Mouse (Mus musculus) hindbrain, embryonic 14.5 days (tissue): ENCODE measurements around the gene Perp. TPM values are rescaled to one million over a fixed set of nuclear protein-coding genes. Genes with fewer than 3 reads are reported as not detected.

Experiments
- ATAC-seq: fragments of 200-750 bp; cut with Nextera tagmentation; 2 replicates; pipeline ENCODE4 v1.8.0; 2017; ENCODE audit warnings: moderate number of reproducible peaks, mild to moderate bottlenecking, moderate TSS enrichment, moderate library complexity; ENCODE audit not compliant: low FRiP score
- DNase-seq: peaks from one replicate; pipeline ENCODE4 v3.0.0-alpha.2; 2015; ENCODE audit warnings: low spot score
- H3K27ac ChIP-seq: fragments of 300-500 bp; sonication (generic); 2 replicates; pipeline ENCODE4 v1.5.1; 2014; ENCODE audit warnings: mild to moderate bottlenecking, moderate library complexity
- H3K27me3 ChIP-seq: fragments of 300-500 bp; sonication (generic); 2 replicates; pipeline ENCODE4 v1.6.1; 2014; ENCODE audit warnings: mild to moderate bottlenecking, low read length, mixed read lengths; ENCODE audit not compliant: control insufficient read depth, insufficient read depth
- H3K36me3 ChIP-seq: fragments of 300-500 bp; sonication (generic); replicated peaks from 2 replicates; pipeline ENCODE4 v1.6.1; 2014; ENCODE audit not compliant: control insufficient read depth, insufficient read depth
- H3K4me1 ChIP-seq: fragments of 300-500 bp; sonication (generic); replicated peaks from 2 replicates; pipeline ENCODE4 v1.6.1; 2014; ENCODE audit warnings: antibody characterized with exemption, low read length, mixed read lengths; ENCODE audit not compliant: control insufficient read depth, insufficient read depth
- H3K4me2 ChIP-seq: fragments of 300-500 bp; sonication (generic); replicated peaks from 2 replicates; pipeline ENCODE4 v1.6.1; 2014; ENCODE audit warnings: mild to moderate bottlenecking, moderate library complexity
- H3K4me3 ChIP-seq: fragments of 300-500 bp; sonication (generic); replicated peaks from 2 replicates; pipeline ENCODE4 v1.5.1; 2014; ENCODE audit warnings: mild to moderate bottlenecking, low read length
- H3K9ac ChIP-seq: fragments of 300-500 bp; sonication (generic); 2 replicates; pipeline ENCODE4 v1.6.1; 2014
- H3K9me3 ChIP-seq: fragments of 300-500 bp; sonication (generic); 2 replicates; pipeline ENCODE4 v1.6.1; 2016; ENCODE audit warnings: low read length; ENCODE audit not compliant: control insufficient read depth
- WGBS: fragments of 180-500 bp; shearing (Covaris S2); extraction: QIAGEN DNeasy Blood & Tissue Kit; methylation state at CpG from one replicate; pipeline ENCODE4 v1.1.7; 2014; 5-methylcytosine and 5-hydroxymethylcytosine counted together
- polyA plus RNA-seq: library from polyadenylated mRNA; unstranded; fragments of >200 nt; fragmentation: Nextera tagmentation; extraction: Ambion mirVana; gene quantifications from 2 replicates; pipeline ENCODE4 v1.2.1, GENCODE M21; 2014

Perp gene
- polyA plus RNA-seq, 1 experiment from 2014 or later = 9.6 TPM

- H3K36me3 ChIP-seq = no peaks in the 10 kb centered on the region
- DNase-seq (peak; percentile 72), ATAC-seq (no peak; the same call in 1 of the 2 replicates)
- no peaks in the 10 kb centered on the region for H3K4me1 ChIP-seq
- no peak overlapping the region for H3K4me3 ChIP-seq
- H3K27me3 ChIP-seq = no peaks in the 10 kb centered on the region
- H3K9ac ChIP-seq = no peak overlapping the region
- H3K4me2 ChIP-seq = no peak overlapping the region
- H3K27ac ChIP-seq = no peak overlapping the region
- WGBS = 58% methylated on average over 6 of the region's 6 CpGs
- H3K9me3 ChIP-seq = no peaks in the 10 kb centered on the region
Measured at GRCm38 (mm10) chr10:18835684-18836479, 8.9 kb upstream of the Perp start.

DNA sequence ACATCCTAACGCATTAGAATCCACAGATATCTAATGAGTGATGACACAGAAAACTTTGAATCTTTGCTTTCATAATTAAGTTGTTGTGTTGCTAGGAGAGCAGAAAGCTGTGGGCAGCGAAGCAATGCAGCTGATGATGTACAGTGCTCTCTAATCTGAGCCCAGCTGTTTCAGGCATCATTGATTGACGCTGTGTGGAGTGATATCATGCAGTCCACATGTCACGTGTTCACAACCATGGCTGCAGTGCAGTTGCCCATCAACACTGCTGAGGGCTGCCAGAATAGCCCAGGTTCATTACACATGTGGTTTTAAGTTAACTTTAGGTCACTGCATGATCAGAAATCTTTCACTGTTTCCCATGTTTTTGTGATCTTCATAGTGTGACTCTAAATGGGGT is 5.3 kb upstream of the Perp start:
- H3K4me2 ChIP-seq = no peak overlapping the region
- no peaks in the 10 kb centered on the region for H3K4me1 ChIP-seq
- DNase-seq (no peak), ATAC-seq (no peak)
- peaks cover 15% of the 10 kb centered on the region for H3K27me3 ChIP-seq
- H3K9ac ChIP-seq = no peak overlapping the region
- no peak overlapping the region for H3K4me3 ChIP-seq
- H3K9me3 ChIP-seq = no peaks in the 10 kb centered on the region
- no peaks in the 10 kb centered on the region for H3K36me3 ChIP-seq
- 80% methylated on average over 4 of the region's 4 CpGs for WGBS
- H3K27ac ChIP-seq = no peak overlapping the region

DNA sequence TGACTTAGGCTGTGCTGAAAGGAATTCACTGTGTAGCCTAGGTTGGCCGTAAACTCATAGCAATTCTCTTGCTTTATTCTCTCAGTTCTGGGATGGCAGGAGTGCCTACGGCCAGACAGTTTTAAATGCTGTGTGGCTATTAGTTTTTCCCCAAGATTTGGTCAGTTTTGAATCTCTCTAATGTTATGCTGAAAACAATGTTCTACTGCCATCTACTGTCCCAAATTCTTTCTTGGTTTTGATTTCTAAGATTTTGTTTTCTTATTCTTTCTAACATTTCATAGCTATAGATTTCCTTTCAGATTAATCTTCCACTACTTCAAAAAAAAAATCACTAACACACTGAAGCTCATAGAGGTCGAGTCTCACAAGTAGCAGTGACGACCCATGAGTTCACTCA is 4.1 kb upstream of the Perp start:
- 75% methylated on average over 4 of the region's 4 CpGs for WGBS
- 0 out of 2 replicates have a peak, but pooled peaks cover 2% of the 10 kb centered on the region for H3K4me1 ChIP-seq
- DNase-seq = peak; percentile 71
- H3K4me2 ChIP-seq = no peak overlapping the region
- no peak overlapping the region for H3K4me3 ChIP-seq
- peaks cover 27% of the 10 kb centered on the region for H3K27me3 ChIP-seq
- H3K9me3 ChIP-seq = no peaks in the 10 kb centered on the region
- ATAC-seq = no peak
- no peak overlapping the region for H3K27ac ChIP-seq
- H3K9ac ChIP-seq = no peak overlapping the region
- no peaks in the 10 kb centered on the region for H3K36me3 ChIP-seq

DNA sequence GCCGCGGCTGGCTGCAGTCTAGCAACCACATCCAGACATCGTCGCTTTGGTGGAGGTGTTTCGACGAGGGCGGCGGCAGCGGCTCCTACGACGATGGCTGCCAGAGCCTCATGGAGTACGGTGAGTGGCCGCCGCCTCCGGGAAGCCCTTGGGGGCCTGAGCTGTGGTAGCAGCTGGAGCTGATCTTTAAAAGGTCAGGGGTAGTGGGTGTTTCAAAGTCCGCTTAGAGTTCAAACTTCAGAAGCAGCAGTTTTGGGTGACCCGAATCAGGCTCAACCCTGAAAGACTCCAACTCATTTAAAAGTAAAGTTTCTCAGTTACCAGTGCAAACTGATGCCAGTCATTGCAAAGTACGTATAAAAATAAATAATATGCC is 455 bp downstream of the Perp start:
- 5% methylated on average over 18 of the region's 18 CpGs for WGBS
- Histone ChIP-seq H3K9ac (peak overlapping the region; percentile 61), H3K36me3 (no peaks in the 10 kb centered on the region), H3K4me1 (0 out of 2 replicates have a peak, but pooled peaks cover 2% of the 10 kb centered on the region), H3K27ac (no peak overlapping the region), H3K27me3 (peaks cover 43% of the 10 kb centered on the region), H3K9me3 (no peaks in the 10 kb centered on the region), H3K4me3 (peak overlapping the region; percentile 58), H3K4me2 (peak overlapping the region; percentile 90)
- no peak for DNase-seq
- no peak for ATAC-seq

DNA sequence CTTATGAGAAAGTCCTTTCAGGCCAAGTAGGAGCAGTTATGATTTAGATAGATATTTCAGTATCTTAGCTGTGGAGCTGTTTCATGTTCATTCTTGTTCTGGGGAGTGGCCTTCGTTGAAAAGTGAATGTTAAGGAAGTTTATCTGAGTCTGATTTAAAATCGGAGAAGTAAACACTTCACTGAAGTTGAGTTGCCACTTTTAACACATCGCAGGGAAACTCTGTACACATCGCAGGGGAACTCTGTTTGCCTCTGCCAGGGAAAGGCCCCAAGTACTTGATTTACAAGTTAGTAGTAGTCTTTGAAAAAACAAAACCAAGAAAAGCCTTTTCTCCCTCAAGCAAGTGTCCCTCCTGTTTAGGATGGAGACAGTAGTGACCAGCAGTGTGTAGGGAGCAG is 891 bp downstream of the Perp start:
- H3K4me2 ChIP-seq = no peak overlapping the region; the same call in 1 of the 2 replicates
- ATAC-seq (no peak), DNase-seq (no peak)
- H3K9me3 ChIP-seq = no peaks in the 10 kb centered on the region
- H3K4me1 ChIP-seq = 0 out of 2 replicates have a peak, but pooled peaks cover 2% of the 10 kb centered on the region
- WGBS = 68% methylated on average over 4 of the region's 4 CpGs
- no peaks in the 10 kb centered on the region for H3K36me3 ChIP-seq
- H3K27ac ChIP-seq = no peak overlapping the region
- H3K9ac ChIP-seq = no peak overlapping the region
- H3K27me3 ChIP-seq = peaks cover 43% of the 10 kb centered on the region
- peak overlapping the region; percentile 58; the same call in 1 of the 2 replicates for H3K4me3 ChIP-seq

GRCm38 (mm10) chr10:18846474-18847264 is 1.8 kb downstream of the Perp start:
- Histone ChIP-seq H3K27ac (no peak overlapping the region), H3K4me1 (0 out of 2 replicates have a peak, but pooled peaks cover 2% of the 10 kb centered on the region), H3K4me2 (no peak overlapping the region), H3K4me3 (no peak overlapping the region), H3K36me3 (no peaks in the 10 kb centered on the region), H3K9ac (no peak overlapping the region), H3K27me3 (peaks cover 43% of the 10 kb centered on the region), H3K9me3 (no peaks in the 10 kb centered on the region)
- ATAC-seq (no peak), DNase-seq (no peak)
- 74% methylated on average over 8 of the region's 8 CpGs for WGBS

- WGBS = 95% methylated on average over 4 of the region's 4 CpGs
- no peaks in the 10 kb centered on the region for H3K4me1 ChIP-seq
Measured at GRCm38 (mm10) chr10:18850177-18850576, 5.4 kb downstream of the Perp start.

DNA sequence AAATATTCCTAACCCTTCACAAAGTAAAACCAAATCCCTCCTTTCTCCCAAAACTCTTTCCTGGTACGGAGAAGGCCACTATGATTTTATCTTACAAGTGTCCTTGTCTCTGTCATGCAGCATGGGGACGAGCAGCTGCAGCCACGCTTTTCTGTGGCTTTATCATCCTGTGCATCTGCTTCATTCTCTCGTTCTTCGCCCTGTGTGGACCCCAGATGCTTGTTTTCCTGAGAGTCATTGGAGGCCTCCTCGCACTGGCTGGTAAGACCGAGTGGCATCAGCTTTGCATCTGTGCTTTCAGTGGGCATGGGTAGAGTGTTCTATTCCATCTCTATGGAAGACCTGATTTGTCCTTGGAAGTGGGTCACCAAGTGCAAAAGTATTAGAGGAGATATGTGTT is 8.6 kb downstream of the Perp start:
- Histone ChIP-seq H3K4me3 (no peak overlapping the region), H3K9ac (no peak overlapping the region), H3K4me2 (no peak overlapping the region), H3K27me3 (no peaks in the 10 kb centered on the region), H3K27ac (no peak overlapping the region), H3K9me3 (no peaks in the 10 kb centered on the region), H3K4me1 (no peaks in the 10 kb centered on the region), H3K36me3 (no peaks in the 10 kb centered on the region)
- ATAC-seq (no peak), DNase-seq (no peak)
- WGBS = 92% methylated on average over 7 of the region's 7 CpGs

More at GRCm38 (mm10) chr10:18850177-18850576, 5.4 kb downstream of the Perp start:
- H3K36me3 ChIP-seq = no peaks in the 10 kb centered on the region
- no peak for DNase-seq
- no peak overlapping the region for H3K4me3 ChIP-seq
- no peak overlapping the region for H3K4me2 ChIP-seq
- no peak overlapping the region for H3K27ac ChIP-seq
- no peak overlapping the region for H3K9ac ChIP-seq
- ATAC-seq = no peak
- peaks cover 22% of the 10 kb centered on the region for H3K27me3 ChIP-seq
- no peaks in the 10 kb centered on the region for H3K9me3 ChIP-seq

DNA sequence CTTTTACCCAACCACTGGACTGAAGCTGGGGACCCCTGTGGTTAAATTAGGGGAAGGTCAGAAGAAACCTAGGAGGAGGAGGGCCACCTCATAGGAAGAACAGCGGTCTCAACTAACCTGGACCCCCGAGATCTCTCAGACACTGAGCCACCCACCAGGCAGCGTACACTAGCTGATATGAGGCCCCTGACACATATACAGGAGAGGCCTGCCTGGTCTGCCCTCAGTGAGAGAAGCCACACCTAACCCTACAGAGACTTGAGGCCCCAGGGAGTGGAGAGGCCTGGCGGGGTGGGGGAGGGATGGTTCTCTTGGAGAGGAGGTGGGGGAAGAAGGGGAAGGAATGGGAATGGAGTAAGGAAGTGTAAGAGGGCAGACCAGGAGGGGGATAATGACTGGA is 12.4 kb downstream of the Perp start:
- WGBS = 86% methylated on average over 4 of the region's 4 CpGs
- H3K4me3 ChIP-seq = no peak overlapping the region
- H3K9me3 ChIP-seq = no peaks in the 10 kb centered on the region
- H3K27ac ChIP-seq = no peak overlapping the region
- H3K27me3 ChIP-seq = no peaks in the 10 kb centered on the region
- H3K9ac ChIP-seq = no peak overlapping the region
- no peak for ATAC-seq
- H3K4me1 ChIP-seq = no peaks in the 10 kb centered on the region
- no peaks in the 10 kb centered on the region for H3K36me3 ChIP-seq
- H3K4me2 ChIP-seq = no peak overlapping the region
- no peak for DNase-seq
